Mouse (Mus musculus) left cerebral cortex, adult 18-20 months (tissue): ENCODE measurements around the gene Vmn2r53. TPM values are rescaled to one million over a fixed set of nuclear protein-coding genes. Genes with fewer than 3 reads are reported as not detected.
"Not testable (repeated sequence)": the region's sequence is repeated elsewhere in the genome, so short reads cannot be mapped to it uniquely, and the experiment has no call there.

ENCODE experiments used
- DNase-seq, 2 experiments: peaks; one replicate each; pipeline ENCODE4 v3.0.0; 2021 to 2022; ENCODE audit warnings: low spot score in 2 of 2, mixed read lengths in 1 of 2
- long read RNA-seq, 2 experiments: library from polyadenylated mRNA; stranded (forward); transcript quantifications; one replicate each; pipeline ENCODE4 v2.0.0; 2021
- total RNA-seq, 2 experiments: library from RNA; stranded (reverse); gene quantifications; 2 replicates each; pipeline ENCODE4 v1.2.3; 2021

Gene Vmn2r53
- under 1 TPM; 0.02 to 0.05 TPM for total RNA-seq
- long read RNA-seq, experiment 1 = 0 reads
- long read RNA-seq, experiment 2 = 0 reads

GRCm38 (mm10) chr7:12608688-12609087 lies at the start of gene Vmn2r53:
Vmn2r53 (minus strand) TSS chr7:12608788.
- no peak for DNase-seq

DNA sequence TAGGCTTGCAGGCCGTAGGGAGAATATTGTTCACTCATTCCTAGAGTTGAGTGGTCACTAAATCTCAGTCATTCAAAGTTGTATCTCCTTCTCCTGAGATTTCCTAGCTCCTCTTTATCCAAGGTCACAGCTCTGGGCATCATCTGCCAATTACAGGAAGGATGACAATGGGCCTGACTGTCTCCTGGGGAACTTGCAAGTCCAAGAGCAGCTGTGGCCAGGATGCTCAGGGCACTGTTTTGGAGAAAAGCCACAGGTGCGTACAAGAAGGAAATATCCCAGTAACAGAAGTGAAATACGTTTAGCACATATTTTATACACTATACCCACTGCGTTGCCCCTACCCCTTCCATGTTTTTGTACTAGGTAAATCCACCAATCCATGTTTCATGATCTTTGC lies 31.6 kb upstream of the Vmn2r53 start, which contains the start of gene Vmn2r54:
TSS of gene Vmn2r54 (minus strand) at position 101 of the 400 bp plus-strand sequence.
- DNase-seq = not testable (repeated sequence)

Other genes with a start within 250 kb of the Vmn2r53 start
- gene Vmn1r84, start 239.5 kb downstream of the Vmn2r53 start, total RNA-seq = not detected
- 10 to 100 TPM; 10.4 to 11.2 TPM for gene Zfp551, start 186.0 kb downstream of the Vmn2r53 start, total RNA-seq
- 10 to 100 TPM; 12.7 to 14.5 TPM for gene Zfp606, start 130.5 kb downstream of the Vmn2r53 start, total RNA-seq
- not detected for gene 2900092C05Rik, start 96.3 kb downstream of the Vmn2r53 start, total RNA-seq
- gene Vmn2r54, start 31.5 kb upstream of the Vmn2r53 start, total RNA-seq = not detected
- not detected for gene Vmn2r55, start 76.2 kb upstream of the Vmn2r53 start, total RNA-seq
- gene Vmn2r56, start 126.2 kb upstream of the Vmn2r53 start, total RNA-seq = not detected
- gene Zscan18, start 194.8 kb upstream of the Vmn2r53 start, total RNA-seq = 10 to 100 TPM; 21.2 to 22.8 TPM
- 10 to 100 TPM; 20.7 to 25.6 TPM for gene Zfp329, start 210.1 kb upstream of the Vmn2r53 start, total RNA-seq
- 10 to 100 TPM; 14.7 to 16.2 TPM for gene Zfp110, start 226.0 kb upstream of the Vmn2r53 start, total RNA-seq